Mouse (Mus musculus): Measurements from ENCODE around the gene Akr1b8. TPM values are rescaled to one million over a fixed set of nuclear protein-coding genes. Genes with fewer than 3 reads are reported as not detected.
"Not testable (repeated sequence)": the region's sequence is repeated elsewhere in the genome, so short reads cannot be mapped to it uniquely, and the experiment has no call there.

The Akr1b8 gene
- polyA plus RNA-seq, 1 experiment = 29.6 TPM

- TF ChIP-seq CTCF (IDR thresholded peaks at IDR 0.05; ENCODE audit: control insufficient read depth, insufficient read depth, insufficient replicate concordance, low read depth, low read length) (no peak), POLR2A (IDR thresholded peaks at IDR 0.05; ENCODE audit: control insufficient read depth, low read depth, low read length) (no peak)
- no peak overlapping the region for H3K4me3 ChIP-seq (ENCODE audit: control insufficient read depth, low read depth, low read length)
- peaks cover 10% of the 10 kb centered on the region for H3K4me1 ChIP-seq (ENCODE audit: control insufficient read depth, insufficient read depth, low read length)
- H3K27ac ChIP-seq (ENCODE audit: control insufficient read depth, insufficient read depth, low read depth, low read length) = no peak overlapping the region
- no peaks in the 10 kb centered on the region for H3K27me3 ChIP-seq (ENCODE audit: control insufficient read depth, insufficient read depth, low read length)
- H3K36me3 ChIP-seq (ENCODE audit: control insufficient read depth, insufficient read depth, low read length) = no peaks in the 10 kb centered on the region
Observed at GRCm38 (mm10) chr6:34350037-34350699, 3.8 kb upstream of the Akr1b8 start.

- not testable (repeated sequence) for H3K4me3 ChIP-seq (ENCODE audit: control insufficient read depth, low read depth, low read length); H3K36me3 ChIP-seq (ENCODE audit: control insufficient read depth, insufficient read depth, low read length); H3K4me1 ChIP-seq (ENCODE audit: control insufficient read depth, insufficient read depth, low read length); H3K27me3 ChIP-seq (ENCODE audit: control insufficient read depth, insufficient read depth, low read length)
- H3K27ac ChIP-seq (ENCODE audit: control insufficient read depth, insufficient read depth, low read depth, low read length) = peak overlapping the region; percentile 62
Observed at GRCm38 (mm10) chr6:34351481-34351880, 2.4 kb upstream of the Akr1b8 start.

- H3K27me3 ChIP-seq (ENCODE audit: control insufficient read depth, insufficient read depth, low read length) = no peaks in the 10 kb centered on the region
- peak overlapping the region; percentile 24; the same call in 1 of the 2 replicates for H3K27ac ChIP-seq (ENCODE audit: control insufficient read depth, insufficient read depth, low read depth, low read length)
- no peak overlapping the region for H3K4me3 ChIP-seq (ENCODE audit: control insufficient read depth, low read depth, low read length)
- H3K36me3 ChIP-seq (ENCODE audit: control insufficient read depth, insufficient read depth, low read length) = no peaks in the 10 kb centered on the region
- no peaks in the 10 kb centered on the region for H3K4me1 ChIP-seq (ENCODE audit: control insufficient read depth, insufficient read depth, low read length)
- TF ChIP-seq POLR2A (IDR thresholded peaks at IDR 0.05; ENCODE audit: control insufficient read depth, low read depth, low read length) (no peak), CTCF (IDR thresholded peaks at IDR 0.05; ENCODE audit: control insufficient read depth, insufficient read depth, insufficient replicate concordance, low read depth, low read length) (no peak)
Observed at GRCm38 (mm10) chr6:34352401-34352800, 1.5 kb upstream of the Akr1b8 start.

GRCm38 (mm10) chr6:34354354-34355348 lies 732 bp downstream of the Akr1b8 start:
- no peaks in the 10 kb centered on the region for H3K36me3 ChIP-seq (ENCODE audit: control insufficient read depth, insufficient read depth, low read length)
- peak overlapping the region; percentile 62 for H3K4me3 ChIP-seq (ENCODE audit: control insufficient read depth, low read depth, low read length)
- H3K27me3 ChIP-seq (ENCODE audit: control insufficient read depth, insufficient read depth, low read length) = no peaks in the 10 kb centered on the region
- peak overlapping the region; percentile 55 for H3K27ac ChIP-seq (ENCODE audit: control insufficient read depth, insufficient read depth, low read depth, low read length)
- no peaks in the 10 kb centered on the region for H3K4me1 ChIP-seq (ENCODE audit: control insufficient read depth, insufficient read depth, low read length)
- no peak for TF ChIP-seq POLR2A (IDR thresholded peaks at IDR 0.05; ENCODE audit: control insufficient read depth, low read depth, low read length)
- no peak for TF ChIP-seq CTCF (IDR thresholded peaks at IDR 0.05; ENCODE audit: control insufficient read depth, insufficient read depth, insufficient replicate concordance, low read depth, low read length)

DNA sequence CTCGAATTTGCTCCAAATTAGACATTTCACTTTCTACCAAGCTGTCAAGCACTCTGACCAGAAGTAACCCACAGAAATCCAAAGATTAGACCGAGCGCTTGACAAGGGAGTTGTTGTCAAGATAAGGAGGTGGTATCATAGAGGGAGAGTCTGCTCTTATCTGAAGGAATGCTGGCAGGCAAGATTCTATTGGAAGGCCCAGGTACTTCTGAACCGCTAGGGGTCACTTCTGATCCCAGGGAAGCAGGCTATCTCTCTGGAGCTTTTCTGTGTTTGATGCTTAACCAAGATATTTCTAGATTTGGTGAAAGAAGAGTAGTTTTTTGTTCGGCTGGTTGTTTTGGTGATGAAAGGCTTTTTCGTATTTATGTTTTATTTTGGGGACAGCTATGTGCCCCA lies 1.4 kb downstream of the Akr1b8 start:
- Histone ChIP-seq H3K27me3 (ENCODE audit: control insufficient read depth, insufficient read depth, low read length) (no peaks in the 10 kb centered on the region), H3K4me1 (ENCODE audit: control insufficient read depth, insufficient read depth, low read length) (no peaks in the 10 kb centered on the region), H3K36me3 (ENCODE audit: control insufficient read depth, insufficient read depth, low read length) (no peaks in the 10 kb centered on the region), H3K4me3 (ENCODE audit: control insufficient read depth, low read depth, low read length) (peak overlapping the region; percentile 62; the same call in 1 of the 2 replicates), H3K27ac (ENCODE audit: control insufficient read depth, insufficient read depth, low read depth, low read length) (peak overlapping the region; percentile 55)
- no peak for TF ChIP-seq CTCF (IDR thresholded peaks at IDR 0.05; ENCODE audit: control insufficient read depth, insufficient read depth, insufficient replicate concordance, low read depth, low read length)
- TF ChIP-seq POLR2A (IDR thresholded peaks at IDR 0.05; ENCODE audit: control insufficient read depth, low read depth, low read length) = no peak

DNA sequence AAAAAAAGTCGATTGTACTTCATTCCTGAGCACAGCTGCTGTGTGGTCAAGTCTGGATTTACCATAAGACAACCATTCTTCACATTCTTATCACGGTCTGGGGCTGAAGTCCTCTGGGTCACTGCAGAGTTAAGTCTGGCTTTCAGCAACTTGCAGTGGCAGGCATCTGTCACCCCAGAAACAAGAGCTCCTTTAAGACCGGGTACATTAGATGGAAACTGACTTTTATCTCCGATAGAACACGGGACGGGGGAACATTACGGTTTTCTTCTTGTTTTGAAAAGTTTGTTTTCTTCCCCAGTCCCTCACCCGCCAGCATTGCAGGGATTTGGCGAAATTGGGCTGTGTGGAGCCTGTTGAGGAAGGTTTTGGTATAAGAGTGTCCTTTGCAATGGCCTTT lies 1.9 kb downstream of the Akr1b8 start:
- Histone ChIP-seq H3K27ac (ENCODE audit: control insufficient read depth, insufficient read depth, low read depth, low read length) (no peak overlapping the region; the same call in 1 of the 2 replicates), H3K4me3 (ENCODE audit: control insufficient read depth, low read depth, low read length) (peak overlapping the region; percentile 1; the same call in 1 of the 2 replicates), H3K4me1 (ENCODE audit: control insufficient read depth, insufficient read depth, low read length) (no peaks in the 10 kb centered on the region), H3K27me3 (ENCODE audit: control insufficient read depth, insufficient read depth, low read length) (no peaks in the 10 kb centered on the region), H3K36me3 (ENCODE audit: control insufficient read depth, insufficient read depth, low read length) (no peaks in the 10 kb centered on the region)
- TF ChIP-seq CTCF (IDR thresholded peaks at IDR 0.05; ENCODE audit: control insufficient read depth, insufficient read depth, insufficient replicate concordance, low read depth, low read length) (no peak), POLR2A (IDR thresholded peaks at IDR 0.05; ENCODE audit: control insufficient read depth, low read depth, low read length) (no peak)
